20 mouse cellular contexts compared by ENCODE assay signal in the genomic region with DNA sequence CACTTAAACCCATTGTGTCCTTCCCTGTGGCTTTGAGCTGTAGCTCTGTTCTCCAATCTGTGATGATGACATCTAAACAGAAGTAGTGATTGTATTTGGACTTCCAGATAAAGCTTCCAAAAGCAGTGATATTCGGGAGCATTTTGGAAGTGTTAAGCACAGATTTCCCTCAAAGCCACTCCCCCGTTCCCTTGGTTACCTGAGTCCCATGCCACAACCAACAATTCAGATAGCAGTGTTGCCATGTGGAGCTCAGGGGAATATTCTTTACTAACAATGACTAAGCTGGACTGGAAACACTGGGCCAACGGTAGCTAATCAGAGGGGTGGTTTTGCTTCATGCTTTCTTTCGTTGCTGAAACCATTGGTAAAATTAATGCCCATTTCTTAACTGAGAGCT.
DNase-seq lines count a peak whose midpoint lies in the region; ATAC-seq lines count a peak whose summit lies in the region.
"Had no signal": no experiment of that assay in that cellular context is flagged by ENCODE, and none has a peak within 500 bp of the region (broad histone marks: within the 10 kb centered on the region; RNA-seq: fewer than 3 reads in every experiment).

No protein-coding gene starts in this region.

- H3K4me3 ChIP-seq in forebrain, embryonic 15.5 days = no peak overlapping the region
- H3K4me3 ChIP-seq in forebrain, embryonic 12.5 days (replicated peaks) = no peak overlapping the region
- H3K4me3 ChIP-seq: erythroblast, embryonic 14.5 days; hindbrain, embryonic 15.5 days; left cerebral cortex, adult 2 months; limb, embryonic 15.5 days; megakaryocyte, embryonic 14.5 days had no signal

- no peak overlapping the region for H3K9ac ChIP-seq in forebrain, embryonic 15.5 days (replicated peaks)
- no peak overlapping the region for H3K9ac ChIP-seq in forebrain, embryonic 12.5 days
- H3K9ac ChIP-seq: hindbrain, embryonic 15.5 days; limb, embryonic 15.5 days; liver, postnatal 0 days had no signal

- H3K4me1 ChIP-seq in forebrain, embryonic 15.5 days = peaks cover 9% of the 10 kb centered on the region
- peaks cover 11% of the 10 kb centered on the region; the same call in 1 of the 2 replicates for H3K4me1 ChIP-seq in forebrain, embryonic 12.5 days
- H3K4me1 ChIP-seq: limb, embryonic 15.5 days; megakaryocyte, embryonic 14.5 days had no signal

- H3K36me3 ChIP-seq in forebrain, embryonic 15.5 days = no peaks in the 10 kb centered on the region
- H3K36me3 ChIP-seq in forebrain, embryonic 12.5 days (replicated peaks) = no peaks in the 10 kb centered on the region
- H3K36me3 ChIP-seq: hindbrain, embryonic 15.5 days; limb, embryonic 15.5 days had no signal

- 51% methylated on average over 4 of the region's 4 CpGs for WGBS in forebrain, embryonic 15.5 days
- WGBS in forebrain, embryonic 12.5 days = 76% methylated on average over 4 of the region's 4 CpGs

- H3K4me2 ChIP-seq in forebrain, embryonic 15.5 days (replicated peaks) = no peak overlapping the region
- H3K4me2 ChIP-seq in forebrain, embryonic 12.5 days = no peak overlapping the region
- H3K4me2 ChIP-seq: hindbrain, embryonic 15.5 days; limb, embryonic 15.5 days had no signal

- no peaks in the 10 kb centered on the region for H3K9me3 ChIP-seq in forebrain, embryonic 15.5 days
- H3K9me3 ChIP-seq in forebrain, embryonic 12.5 days = no peaks in the 10 kb centered on the region
- H3K9me3 ChIP-seq: hindbrain, embryonic 15.5 days; limb, embryonic 15.5 days; megakaryocyte, embryonic 14.5 days had no signal

- DNase-seq in layer of hippocampus, adult 11-12 months (ENCODE audit: low spot score) = peak; percentile 55
- DNase-seq in layer of hippocampus, postnatal 25 days (ENCODE audit: extremely low spot score in 1 of 2, low spot score in 1 of 2) = no peak
- DNase-seq in right cerebral cortex, postnatal 10 days (ENCODE audit: low spot score in 2 of 2) = peak; percentile 40 to 49
- no peak for DNase-seq in right cerebral cortex, postnatal 36 days (ENCODE audit: low spot score in 2 of 2)
- no peak for DNase-seq in thymus, adult 18-20 months
- DNase-seq in B cell, adult 2 months = no peak
- DNase-seq: adrenal gland, postnatal 25 days; cerebellum, adult 8-10 months; kidney, postnatal 10 days; liver, postnatal 0 days; lung, postnatal 14 days had no signal

- no peaks in the 10 kb centered on the region for H3K27me3 ChIP-seq in forebrain, embryonic 15.5 days
- H3K27me3 ChIP-seq in forebrain, embryonic 12.5 days = no peaks in the 10 kb centered on the region
- H3K27me3 ChIP-seq: hindbrain, embryonic 15.5 days; limb, embryonic 15.5 days; megakaryocyte, embryonic 14.5 days had no signal

- ATAC-seq in forebrain, embryonic 15.5 days (replicated peaks) = 0 out of 2 replicates have a peak, but pooled peaks have one; percentile 21
- ATAC-seq in forebrain, embryonic 12.5 days (ENCODE audit: low FRiP score) = no peak
- ATAC-seq: activated CD4-positive, CD25-positive, alpha-beta regulatory T cell, adult 4 months; intestine, postnatal 0 days; liver, postnatal 0 days had no signal

- H3K27ac ChIP-seq in forebrain, embryonic 15.5 days (replicated peaks) = no peak overlapping the region
- H3K27ac ChIP-seq in forebrain, embryonic 12.5 days = no peak overlapping the region
- H3K27ac ChIP-seq: hindbrain, embryonic 15.5 days; left cerebral cortex, adult 2 months; limb, embryonic 15.5 days had no signal

Comparison
In these comparisons a context has a peak if more than half of its experiments do, and no peak if none do; other contexts are left out.
1. DNase-seq: peak in layer of hippocampus, adult 11-12 months (single experiment) and right cerebral cortex, postnatal 10 days (2 of 2); none in layer of hippocampus, postnatal 25 days (0 of 2), right cerebral cortex, postnatal 36 days (0 of 2), thymus, adult 18-20 months (0 of 2) and B cell, adult 2 months (0 of 2).